Mouse (Mus musculus) R1 (cell line): ENCODE measurements around the gene Cs.
A peak's percentile ranks its signal among the peaks of the same experiment; 100 is the strongest.

Experiments
- DNase-seq: peaks from one replicate; pipeline ENCODE4 v3.0.0-alpha.2; 2018; ENCODE audit warnings: low read depth, low spot score

Gene Cs

DNA sequence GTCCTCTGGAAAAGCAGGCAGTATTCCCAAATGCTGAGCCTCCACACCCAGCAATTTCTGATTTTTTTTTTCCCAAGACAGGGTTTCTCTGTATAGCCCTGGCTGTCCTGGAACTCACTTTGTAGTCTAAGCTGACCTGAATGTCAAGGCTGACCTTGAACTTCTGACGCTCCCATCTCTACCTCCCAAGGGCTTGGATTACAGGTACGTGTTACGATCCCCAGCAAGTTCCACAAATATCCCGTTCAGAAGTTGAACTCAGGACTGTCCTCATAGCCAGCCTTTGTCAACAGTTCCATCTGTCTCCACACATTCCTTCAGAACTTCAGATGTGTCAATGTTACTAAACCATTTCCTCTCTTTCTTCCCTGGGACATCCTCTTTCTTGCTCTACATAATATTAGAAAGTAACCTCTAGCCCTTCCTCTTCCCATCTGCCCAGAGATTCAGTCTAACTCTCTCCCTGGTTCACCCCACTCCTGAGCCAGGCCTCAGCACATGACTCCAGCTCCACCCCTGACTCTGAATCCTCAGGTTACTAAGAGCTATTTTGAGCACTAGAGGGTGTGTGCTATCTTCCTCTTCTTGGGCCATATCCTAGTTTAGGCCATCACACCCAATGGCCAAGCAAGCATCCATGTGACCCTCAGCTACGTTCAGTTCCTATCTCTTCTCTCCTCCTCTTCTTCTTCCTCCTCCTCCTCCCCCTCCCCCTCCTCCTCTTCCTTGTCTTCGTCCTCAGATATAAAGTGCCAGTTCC is 35.6 kb downstream of the Cs start:
- peak; percentile 63 for DNase-seq

DNA sequence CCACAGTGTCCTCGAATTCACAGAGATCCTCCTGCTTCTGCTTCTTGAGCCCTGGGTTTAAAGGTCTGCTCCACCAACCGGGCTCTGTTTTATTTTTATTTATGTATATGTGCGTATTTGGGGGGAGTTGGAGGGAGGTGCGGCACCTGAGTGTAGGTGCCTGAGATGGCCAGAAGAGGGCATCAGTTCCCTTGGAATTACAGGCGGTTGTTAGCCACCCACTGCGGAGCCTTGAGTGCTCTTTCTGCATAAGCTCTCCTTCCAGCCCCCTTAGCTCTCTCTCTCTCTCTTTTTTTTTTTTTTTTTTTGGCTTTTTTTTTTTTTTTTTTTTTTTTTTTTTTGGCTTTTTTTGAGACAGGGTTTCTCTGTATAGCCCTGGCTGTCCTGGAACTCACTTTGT is 36.9 kb downstream of the Cs start:
- peak; percentile 92 for DNase-seq

DNA sequence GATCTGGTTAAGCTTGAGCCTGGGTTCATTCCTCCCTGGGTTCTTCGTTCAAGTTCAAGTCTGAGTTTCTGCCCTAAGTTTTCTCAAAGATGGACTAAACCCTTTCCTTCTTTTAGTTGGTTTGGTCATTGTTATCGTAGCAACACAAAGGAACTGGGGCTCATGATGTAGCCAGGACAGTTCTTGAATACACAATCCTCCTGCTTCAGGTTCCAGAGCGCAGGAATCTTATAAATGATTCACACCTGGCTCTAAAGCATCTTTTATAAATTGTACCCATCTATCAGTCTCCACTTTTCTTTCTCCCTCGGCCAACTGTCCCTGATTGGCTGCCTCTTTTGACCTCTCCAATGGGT is 38.5 kb downstream of the Cs start:
- DNase-seq = no peak

DNA sequence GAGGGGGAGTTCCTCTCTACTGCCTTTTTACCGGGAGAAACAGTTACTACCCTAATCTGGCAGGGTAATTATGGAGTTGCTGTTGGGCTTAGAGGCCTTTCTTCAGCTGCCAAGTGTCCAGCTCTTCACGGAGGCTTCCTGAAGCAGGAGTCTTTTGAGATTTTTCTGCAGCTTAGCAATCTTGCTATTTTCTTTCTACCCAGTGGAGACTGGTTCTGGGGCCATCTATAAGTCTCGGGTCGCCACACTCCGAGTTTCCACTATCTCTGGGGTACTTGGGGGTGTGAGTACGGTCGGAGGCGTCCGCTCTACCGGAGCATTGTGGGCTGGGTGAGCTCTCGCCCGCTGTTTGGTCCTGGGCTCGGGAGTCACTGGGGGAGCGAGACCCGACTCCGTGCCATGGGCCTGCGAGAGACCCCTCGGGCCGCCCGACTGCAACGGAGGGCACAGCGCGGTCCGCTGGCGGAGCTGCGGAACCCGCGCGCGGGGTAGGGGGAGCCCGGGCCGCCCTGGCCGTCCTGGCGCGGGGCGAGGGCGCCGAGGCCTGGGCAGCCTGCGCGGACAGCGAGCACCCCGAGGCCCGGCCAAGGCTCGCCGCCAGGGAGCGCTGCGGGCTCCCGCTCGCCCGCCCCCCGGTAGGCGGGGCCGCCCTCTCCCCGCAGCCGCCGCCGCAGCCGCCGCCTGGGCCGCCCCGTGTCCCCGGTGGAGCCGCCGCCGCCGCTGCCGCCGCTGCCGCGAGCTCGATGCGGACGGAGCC is 39.1 kb downstream of the Cs start, which contains the start of gene Ankrd52:
Gene Ankrd52 (plus strand): TSS at position 661 of the 757 bp plus-strand sequence.
- DNase-seq = peak; percentile 69

DNA sequence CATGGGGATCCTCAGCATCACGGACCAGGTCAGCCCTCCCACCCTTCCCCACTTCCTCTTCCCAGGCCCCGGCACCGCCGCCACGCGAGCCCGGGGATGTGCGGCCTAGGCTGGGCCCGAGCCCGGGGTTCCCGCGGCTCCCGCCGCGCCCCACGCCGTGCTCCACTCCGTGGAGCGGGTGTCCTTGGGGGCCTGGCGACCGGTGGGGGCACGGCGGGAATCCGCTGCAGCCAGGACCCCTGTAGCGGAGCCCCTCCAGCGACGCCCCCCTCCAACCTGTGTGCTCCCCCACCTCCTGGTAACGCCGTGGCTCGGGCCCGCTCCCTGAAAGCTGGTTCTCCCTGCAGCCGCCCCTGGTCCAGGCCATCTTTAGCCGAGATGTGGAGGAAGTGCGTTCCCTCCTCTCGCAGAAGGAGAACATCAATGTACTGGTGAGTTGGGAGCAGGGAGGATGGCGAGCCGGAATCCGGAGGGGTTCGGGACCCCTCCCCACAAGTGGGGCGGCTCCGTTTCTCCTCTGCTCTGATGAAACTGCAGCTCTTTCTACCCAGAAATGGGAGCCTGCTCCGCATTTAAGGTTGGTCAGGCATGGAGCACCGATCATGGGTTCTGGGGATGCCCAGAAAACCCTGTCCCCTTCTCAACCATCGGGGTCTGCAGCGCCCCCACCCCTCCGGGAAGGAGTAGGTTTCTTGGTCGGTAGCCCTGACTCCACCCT is 39.8 kb downstream of the Cs start:
- DNase-seq = peak; percentile 62

DNA sequence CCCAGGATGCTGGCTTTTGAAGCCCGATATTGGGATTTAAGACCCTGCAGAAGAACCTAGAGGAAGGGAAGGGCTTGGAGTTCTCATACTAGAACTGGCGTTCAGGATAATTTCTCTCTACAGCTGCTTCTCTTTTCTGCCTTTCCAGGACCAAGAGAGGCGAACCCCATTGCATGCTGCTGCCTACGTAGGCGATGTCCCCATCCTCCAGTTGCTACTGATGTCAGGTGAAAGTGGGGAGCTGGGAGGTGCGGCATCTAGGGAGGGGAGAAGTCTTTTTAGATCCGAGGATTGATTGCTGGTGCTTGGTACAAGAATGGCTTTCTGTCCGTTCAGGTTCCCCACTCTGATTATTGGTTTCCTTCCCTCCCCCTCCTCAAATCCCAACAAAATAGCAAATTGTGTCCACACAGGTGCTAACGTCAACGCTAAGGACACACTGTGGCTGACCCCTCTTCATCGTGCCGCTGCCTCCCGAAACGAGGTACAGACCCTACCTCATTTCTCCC is 40.5 kb downstream of the Cs start:
- no peak for DNase-seq

DNA sequence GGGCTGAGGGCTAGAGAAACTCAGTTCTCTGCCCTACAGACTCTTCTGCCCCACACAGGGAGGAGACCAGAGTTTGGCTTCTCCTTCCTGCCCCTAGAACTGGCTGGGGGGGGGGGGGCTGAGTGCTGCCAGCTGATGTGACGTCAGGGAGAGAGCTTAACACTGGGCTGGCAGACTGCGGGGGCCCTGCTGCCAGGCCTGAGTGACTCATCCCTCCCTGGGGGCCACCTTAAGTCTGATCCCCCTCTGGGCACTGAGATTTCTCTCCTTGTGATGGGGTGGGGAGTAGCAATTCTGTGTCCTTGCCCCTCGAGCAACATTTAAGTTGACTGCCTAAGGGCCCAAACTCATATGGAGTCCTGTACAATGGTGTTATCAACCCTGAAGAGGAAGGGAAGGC is 40.9 kb downstream of the Cs start:
- DNase-seq = no peak

DNA sequence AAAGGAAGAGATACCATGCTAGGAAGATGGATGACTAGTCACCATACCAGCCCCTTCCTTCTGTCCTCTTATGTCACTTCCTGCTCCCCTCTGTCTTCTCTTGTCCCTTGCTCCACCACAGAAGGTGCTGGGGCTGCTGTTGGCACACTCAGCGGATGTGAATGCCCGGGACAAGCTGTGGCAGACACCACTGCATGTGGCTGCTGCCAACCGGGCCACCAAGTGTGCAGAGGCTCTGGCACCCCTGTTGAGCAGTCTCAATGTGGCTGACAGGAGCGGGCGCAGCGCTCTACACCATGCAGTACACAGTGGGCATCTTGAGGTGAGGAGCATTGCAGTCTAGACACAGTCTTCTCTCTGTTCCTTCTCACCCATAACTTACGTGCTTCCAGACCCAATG is 41.7 kb downstream of the Cs start:
- DNase-seq = no peak

DNA sequence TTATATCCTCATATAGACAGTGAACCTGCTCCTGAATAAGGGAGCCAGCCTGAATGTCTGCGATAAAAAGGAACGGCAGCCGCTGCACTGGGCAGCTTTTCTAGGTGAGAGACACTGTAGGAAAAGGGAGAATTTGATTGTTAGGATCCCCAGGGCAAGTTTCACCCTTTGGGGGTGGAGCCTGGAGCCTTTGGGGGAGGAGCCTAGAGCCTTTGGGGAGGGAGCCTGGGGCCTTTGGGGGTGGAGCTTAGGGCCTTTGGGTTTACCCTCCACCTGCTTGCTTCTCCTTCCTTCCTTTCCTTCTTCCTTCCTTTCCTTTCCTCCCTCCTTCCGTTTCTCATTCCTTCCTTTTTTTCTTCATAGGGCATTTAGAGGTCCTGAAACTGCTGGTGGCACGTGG is 43.0 kb downstream of the Cs start:
- peak; percentile 80 for DNase-seq

DNA sequence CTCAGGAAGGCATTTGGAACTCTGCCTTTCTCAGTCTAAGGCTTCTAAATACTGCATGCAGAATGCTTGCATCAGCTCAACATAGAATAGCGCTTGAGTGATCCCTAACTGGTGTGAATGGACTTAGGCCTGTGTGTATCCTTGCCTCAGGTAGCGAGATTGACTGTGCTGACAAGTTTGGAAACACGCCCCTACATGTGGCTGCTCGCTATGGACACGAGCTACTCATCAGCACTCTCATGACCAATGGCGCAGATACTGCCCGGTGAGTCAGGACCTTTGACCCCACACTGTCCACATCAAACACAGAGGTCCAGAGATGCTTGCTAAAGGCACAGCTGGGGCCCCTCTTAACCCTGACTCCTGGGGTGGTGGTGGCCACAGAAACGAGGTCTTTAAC is 44.9 kb downstream of the Cs start:
- DNase-seq = no peak

DNA sequence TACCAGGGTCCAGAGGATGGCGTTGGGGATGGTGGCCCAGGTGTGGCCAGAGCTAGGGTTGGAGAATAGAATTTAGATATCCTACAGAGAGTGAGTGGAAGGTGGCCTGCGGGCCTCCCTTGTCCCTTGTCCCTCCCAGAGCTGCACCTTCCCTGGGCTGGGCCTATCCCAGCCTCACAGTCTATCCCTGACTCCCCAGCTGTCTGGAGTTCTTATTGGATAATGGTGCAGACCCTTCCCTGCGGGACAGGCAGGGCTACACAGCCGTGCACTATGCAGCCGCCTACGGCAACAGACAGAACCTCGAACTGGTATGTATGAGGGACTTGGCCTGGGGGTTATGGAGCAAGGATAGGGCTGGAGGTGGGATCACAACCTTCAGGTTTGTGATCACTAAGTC is 48.4 kb downstream of the Cs start:
- no peak for DNase-seq

DNA sequence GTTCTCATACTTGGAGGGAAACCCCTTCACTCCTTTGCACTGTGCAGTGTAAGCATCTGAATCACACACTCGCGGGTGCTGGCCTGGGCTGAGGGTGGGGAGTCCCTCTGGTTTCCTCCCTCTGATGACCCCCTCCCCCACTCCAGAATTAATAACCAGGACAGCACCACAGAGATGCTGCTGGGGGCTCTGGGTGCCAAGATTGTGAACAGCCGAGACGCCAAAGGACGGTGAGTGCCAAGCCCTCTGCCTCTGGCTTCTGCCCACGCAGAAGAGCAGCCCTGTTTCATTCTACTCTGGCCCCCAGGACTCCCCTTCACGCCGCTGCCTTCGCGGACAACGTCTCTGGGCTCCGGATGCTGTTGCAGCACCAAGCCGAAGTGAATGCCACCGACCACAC is 51.4 kb downstream of the Cs start:
- DNase-seq = no peak

DNA sequence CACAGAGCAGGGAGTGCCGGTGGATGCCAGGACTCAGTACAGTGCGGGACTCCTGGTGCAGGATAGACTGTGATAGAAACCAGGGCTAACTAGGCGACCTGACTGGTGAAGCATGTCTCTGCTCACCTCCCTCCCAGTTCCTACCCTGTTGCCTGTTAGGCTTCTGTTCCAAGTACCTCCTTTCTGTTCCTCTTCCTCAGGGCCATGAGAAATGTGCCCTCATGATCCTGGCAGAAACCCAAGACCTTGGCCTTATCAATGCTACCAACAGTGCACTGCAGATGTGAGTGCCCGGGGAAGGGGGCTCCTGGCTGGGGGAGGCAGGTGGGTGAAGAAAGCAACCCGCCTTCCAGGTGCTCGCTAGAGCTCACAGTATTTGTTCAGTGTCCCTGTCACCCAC is 52.0 kb downstream of the Cs start:
- DNase-seq = no peak

DNA sequence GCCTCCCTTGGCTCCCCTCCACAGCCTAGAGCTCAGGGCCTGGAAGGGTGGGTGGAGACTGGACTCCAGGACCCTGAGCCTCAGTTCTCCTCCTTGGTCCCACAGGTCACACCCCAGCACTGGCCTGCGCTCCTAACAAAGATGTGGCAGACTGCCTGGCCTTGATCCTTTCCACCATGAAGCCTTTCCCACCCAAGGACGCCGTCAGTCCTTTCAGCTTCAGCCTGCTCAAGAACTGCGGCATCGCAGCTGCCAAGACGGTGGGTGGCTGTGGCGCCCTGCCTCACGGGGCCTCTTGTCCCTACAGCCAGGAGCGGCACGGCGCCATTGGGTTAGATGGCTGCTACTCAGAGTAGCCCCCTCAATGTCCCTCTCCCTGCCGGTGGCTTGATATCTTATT is 52.8 kb downstream of the Cs start:
- DNase-seq = no peak

DNA sequence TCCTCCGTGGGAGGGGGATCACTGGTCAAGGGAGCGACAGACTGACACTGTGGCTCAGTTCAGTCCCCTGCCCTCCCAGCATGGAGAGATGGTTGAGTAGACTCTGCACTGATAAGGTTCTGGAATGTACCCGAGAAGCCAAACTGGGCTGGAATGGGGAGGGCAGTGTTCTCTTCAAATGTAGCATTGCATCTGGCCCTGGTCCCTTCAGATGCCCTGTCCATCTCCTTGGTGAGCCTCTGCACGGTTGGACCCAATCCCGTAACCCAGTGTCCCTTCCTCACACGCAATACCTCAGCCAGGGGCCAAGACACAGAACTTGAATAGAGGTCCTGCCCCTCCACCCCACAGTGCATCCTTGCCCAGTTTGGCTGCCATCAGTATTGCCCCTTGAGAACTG is 54.3 kb downstream of the Cs start:
- DNase-seq = no peak

DNA sequence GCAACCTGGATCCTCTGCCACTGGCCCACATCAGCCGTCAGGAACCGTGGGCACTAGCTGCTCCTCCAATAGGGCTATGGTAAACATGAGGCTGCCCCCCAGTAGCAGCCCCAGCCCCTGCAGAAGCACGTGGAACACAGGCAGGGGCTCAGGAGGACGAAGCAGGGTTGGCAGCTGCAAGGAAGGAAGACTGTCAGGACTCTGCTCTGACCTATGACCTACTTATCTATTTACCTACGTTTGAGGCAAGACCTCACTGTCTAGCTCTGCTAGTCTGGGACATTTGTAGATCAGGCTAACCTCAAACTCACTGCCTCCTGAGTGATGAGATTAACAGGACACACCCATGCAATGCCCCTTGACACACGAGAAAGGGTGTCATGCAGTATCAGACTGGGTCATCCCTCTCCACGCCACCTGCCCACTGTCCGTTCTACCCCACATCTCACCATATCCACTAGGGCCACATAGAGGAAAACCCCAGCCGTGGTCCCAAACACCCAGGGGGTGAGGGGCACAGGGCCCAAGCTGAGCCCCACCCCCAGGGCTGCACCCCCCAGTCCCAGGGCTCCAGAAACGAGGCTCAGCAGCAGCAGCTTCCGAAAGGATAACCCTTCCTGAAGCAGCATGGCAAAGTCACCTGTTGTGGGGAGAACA is 58.6 kb downstream of the Cs start:
- DNase-seq = no peak

DNA sequence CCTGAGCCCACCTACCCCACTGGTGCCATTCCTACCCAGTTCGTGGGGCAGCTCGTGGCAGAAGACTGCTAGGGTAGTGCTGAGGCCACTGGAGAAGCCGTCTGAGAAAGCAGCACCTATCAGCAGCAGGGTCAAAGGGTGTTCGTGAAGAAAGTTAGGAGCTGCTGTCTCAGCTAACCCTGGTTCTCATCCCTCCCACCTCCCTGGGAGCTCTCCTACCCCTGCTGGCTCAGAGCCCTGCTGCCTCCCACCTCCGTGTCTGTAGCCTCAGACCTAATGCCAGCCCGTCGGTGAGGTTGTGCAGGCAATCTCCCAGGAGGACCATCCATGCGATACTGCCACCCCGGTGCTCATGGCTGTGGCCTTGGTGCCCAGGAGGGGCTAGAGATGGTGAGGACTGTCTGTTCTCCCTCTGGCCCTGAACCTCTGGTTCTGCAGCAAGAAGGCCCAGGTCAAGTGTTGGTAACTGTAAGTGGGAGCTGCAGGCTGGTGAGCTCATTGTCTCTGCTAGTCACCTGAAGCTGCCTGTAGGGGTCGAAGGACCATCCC is 59.3 kb downstream of the Cs start:
- no peak for DNase-seq

DNA sequence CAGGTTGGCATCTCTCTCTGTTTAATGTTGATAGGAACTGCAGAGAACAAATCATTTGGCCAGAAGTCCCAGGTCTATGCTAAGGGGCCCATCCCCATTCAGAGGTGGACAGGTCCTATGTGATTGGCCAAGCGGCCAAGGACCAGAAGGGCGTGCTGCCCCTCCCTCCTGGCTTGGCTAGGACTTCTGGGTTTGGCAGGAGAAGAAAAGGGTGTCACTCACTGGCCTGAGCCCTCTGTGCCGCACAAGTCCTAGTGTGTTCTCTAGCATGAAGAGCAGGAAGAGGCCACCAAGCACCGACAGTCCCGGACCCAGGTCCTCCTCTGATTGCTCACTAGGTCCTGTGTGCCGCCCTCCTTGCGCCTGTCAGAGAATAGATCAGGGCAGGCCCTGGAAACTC is 59.9 kb downstream of the Cs start:
- no peak for DNase-seq

DNA sequence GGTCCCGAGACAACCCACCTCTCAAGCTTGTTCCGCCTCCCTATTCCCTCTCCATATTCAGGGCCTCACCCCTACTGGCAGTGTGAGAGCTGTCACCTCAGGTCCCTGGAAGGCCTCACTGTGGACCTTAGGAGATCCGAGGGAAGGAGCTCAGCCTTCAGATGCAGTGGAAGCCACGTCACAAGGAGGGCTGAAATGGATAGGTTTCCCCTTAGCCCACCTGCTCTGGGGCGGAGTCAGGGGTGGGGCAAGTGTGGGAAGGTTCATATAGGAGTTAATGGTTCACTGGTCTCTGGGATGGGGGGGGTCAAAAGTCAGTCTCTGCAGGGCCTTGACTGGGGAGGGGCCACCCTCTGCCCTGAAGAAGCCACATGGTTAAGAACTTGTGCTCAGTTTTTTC is 62.8 kb downstream of the Cs start:
- DNase-seq = no peak

DNA sequence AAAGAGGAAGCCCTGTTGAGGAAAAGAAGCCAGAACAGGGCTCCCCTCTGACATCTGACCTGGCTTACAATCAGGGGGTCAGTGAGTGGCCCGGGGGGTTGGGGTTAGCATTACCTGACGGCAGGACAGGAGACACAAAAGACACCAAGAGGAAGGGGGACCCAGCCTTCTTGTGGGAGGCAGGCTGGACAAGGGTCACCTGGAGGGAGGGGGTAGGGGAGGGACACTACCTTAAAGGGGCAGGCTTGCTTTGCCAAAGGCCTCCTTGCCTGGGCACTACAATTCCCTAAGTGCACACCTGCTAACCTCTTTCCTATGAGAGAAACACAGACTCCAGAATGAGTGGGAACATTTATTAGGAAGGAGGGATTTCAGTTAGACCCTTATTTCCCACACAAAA is 63.5 kb downstream of the Cs start, which contains the start of gene Slc39a5:
Gene Slc39a5 (minus strand): TSS at position 174 of the 400 bp plus-strand sequence.
- DNase-seq = no peak

DNA sequence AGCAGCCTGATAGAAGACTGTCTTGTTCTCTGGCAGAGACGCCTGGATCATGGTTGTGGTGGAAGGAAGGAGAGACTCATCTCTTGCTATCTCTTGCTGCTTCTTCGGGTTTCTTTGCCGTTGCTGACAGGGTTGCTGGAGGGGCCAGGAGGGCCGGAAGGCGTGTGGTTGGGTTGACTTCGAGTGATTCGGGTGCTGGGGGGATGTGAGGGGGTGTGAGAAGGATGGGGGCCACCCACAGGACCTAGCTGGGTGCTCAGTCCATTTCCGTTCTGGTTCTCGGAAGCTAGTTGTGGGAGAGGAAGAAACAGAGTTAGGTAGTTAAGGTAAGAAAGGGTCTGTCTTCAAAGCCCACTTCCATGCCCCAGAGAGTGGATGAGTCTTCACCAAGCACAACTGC is 64.1 kb downstream of the Cs start:
- DNase-seq = no peak

DNA sequence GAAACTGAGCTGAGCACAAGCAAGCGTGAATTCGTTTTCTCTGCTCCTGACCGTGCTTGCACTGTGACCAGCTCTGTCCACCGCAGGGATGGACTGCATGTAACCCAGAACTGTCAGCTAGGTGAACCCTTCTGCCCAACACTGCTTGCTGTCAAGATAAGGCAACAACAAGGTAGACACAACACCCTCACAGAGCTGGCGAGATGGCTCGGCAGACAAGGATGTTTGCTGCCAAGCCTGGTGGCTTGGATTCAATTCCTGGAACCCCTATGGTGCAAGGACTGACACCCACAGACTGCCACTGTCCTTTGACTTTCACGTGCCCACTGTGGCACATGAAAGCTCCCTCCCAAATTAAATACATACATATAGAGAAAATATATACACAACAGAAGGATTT is 66.4 kb downstream of the Cs start:
- no peak for DNase-seq
